Mouse (Mus musculus) bone marrow, adult 2 months (tissue): Measurements from ENCODE around the gene Zmiz2.

Experiments used
- CTCF ChIP-seq: fragments of 200-500 bp; IDR thresholded peaks from 2 replicates; pipeline ENCODE4 v1.5.1; 2011; ENCODE audit warnings: low read length, control low read depth; ENCODE audit not compliant: control insufficient read depth, insufficient read depth
- POLR2A ChIP-seq: fragments of 200-500 bp; IDR thresholded peaks from 2 replicates; pipeline ENCODE4 v1.6.1; 2011; ENCODE audit warnings: low read depth, mild to moderate bottlenecking, control low read depth, low read length, borderline replicate concordance; ENCODE audit not compliant: control insufficient read depth

GRCm38 (mm10) chr11:6420283-6420703 lies 31.4 kb downstream of the Zmiz2 start:
- TF ChIP-seq CTCF (no peak), POLR2A (no peak)
